Mouse (Mus musculus) lung, adult 2 months (tissue): Measurements from ENCODE around the gene Prnd. TPM values are rescaled to one million over a fixed set of nuclear protein-coding genes. Genes with fewer than 3 reads are reported as not detected.
A peak's percentile ranks its signal among the peaks of the same experiment; 100 is the strongest.

Experiments
- DNase-seq: peaks from one replicate; pipeline ENCODE4 v3.0.0; 2022
- H3K4me1 ChIP-seq: fragments of 200-500 bp; 2 replicates; pipeline ENCODE4 v1.6.1; 2011; ENCODE audit warnings: low read length; ENCODE audit not compliant: control insufficient read depth, insufficient read depth
- H3K4me3 ChIP-seq: fragments of 200-500 bp; replicated peaks from 2 replicates; pipeline ENCODE3; 2011; ENCODE audit warnings: low read depth, mild to moderate bottlenecking, control low read depth, low read length; ENCODE audit errors: extremely low read depth
- CTCF ChIP-seq: fragments of 200-500 bp; IDR thresholded peaks from 2 replicates; pipeline ENCODE4 v1.5.1; 2011; ENCODE audit warnings: mild to moderate bottlenecking, low read length, control low read depth; ENCODE audit not compliant: insufficient read depth
- POLR2A ChIP-seq: fragments of 200-500 bp; IDR thresholded peaks from 2 replicates; pipeline ENCODE4 v1.6.1; 2011; ENCODE audit warnings: low read depth, mild to moderate bottlenecking, control low read depth, low read length, borderline replicate concordance; ENCODE audit errors: extremely low read depth
- WGBS: fragments of 180-500 bp; shearing (Covaris S2); methylation state at CpG from one replicate; pipeline ENCODE4 v1.1.7; 2018; 5-methylcytosine and 5-hydroxymethylcytosine counted together
- polyA plus RNA-seq: library from polyadenylated mRNA; depleted of rRNA; stranded (reverse); fragments of >200 nt; gene quantifications from 2 replicates; pipeline ENCODE4 v1.2.3, GENCODE M21; 2012

Prnd gene
- polyA plus RNA-seq, 1 experiment: 0.95 TPM

- H3K4me3 ChIP-seq: peak within 1 kb of the TSS; percentile 100
- peak; percentile 87 for DNase-seq
- WGBS: 4% methylated on average over 52 of the region's 52 CpGs
- H3K4me1 ChIP-seq: peaks cover 4% of the 10 kb centered on the region
- TF ChIP-seq CTCF (no peak), POLR2A (peak; percentile 91)
Measured at GRCm38 (mm10) chr2:131909683-131910572, 40.7 kb upstream of the Prnd start, which contains the start of the genes Prnp and Prn. Gene Prnp, plus strand, starts transcription at chr2:131909928. Gene Prn, plus strand, starts transcription at chr2:131909957.

- H3K4me1 ChIP-seq: peaks cover 4% of the 10 kb centered on the region
- no peak for DNase-seq
- 73% methylated on average over 2 of the region's 2 CpGs for WGBS
- TF ChIP-seq POLR2A: no peak
- TF ChIP-seq CTCF: no peak
- H3K4me3 ChIP-seq: peak overlapping the region; percentile 18
Measured at GRCm38 (mm10) chr2:131910847-131911246, 39.8 kb upstream of the Prnd start.

DNA sequence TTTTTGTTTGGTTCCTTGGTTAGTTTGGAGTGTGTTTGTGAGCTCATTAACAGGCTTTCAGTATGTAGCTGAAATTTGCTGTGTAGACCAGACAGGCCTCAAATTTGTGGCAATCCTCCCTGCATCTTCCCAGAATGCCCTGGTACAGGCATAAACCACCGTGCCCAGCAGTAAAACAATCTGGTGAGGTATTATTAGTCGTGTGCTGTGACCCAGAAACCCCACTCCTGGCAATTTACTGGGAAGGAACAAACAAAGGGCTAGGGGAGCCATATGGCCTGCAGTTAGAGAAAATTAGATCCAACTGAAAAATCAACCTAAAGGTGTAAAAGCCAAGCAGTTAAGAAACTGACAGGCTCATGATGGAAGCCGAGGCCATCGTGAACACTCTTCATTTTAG lies 39.3 kb upstream of the Prnd start:
- TF ChIP-seq CTCF (no peak), POLR2A (no peak)
- DNase-seq: no peak
- 69% methylated on average over 4 of the region's 4 CpGs for WGBS
- Histone ChIP-seq H3K4me1 (peaks cover 4% of the 10 kb centered on the region), H3K4me3 (no peak overlapping the region)

GRCm38 (mm10) chr2:131912526-131913258 lies 38.0 kb upstream of the Prnd start:
- Histone ChIP-seq H3K4me1 (peaks cover 4% of the 10 kb centered on the region), H3K4me3 (no peak overlapping the region)
- peak; percentile 2 for DNase-seq
- TF ChIP-seq CTCF (no peak), POLR2A (no peak)
- 83% methylated on average over 8 of the region's 8 CpGs for WGBS

GRCm38 (mm10) chr2:131932275-131932902 lies 18.3 kb upstream of the Prnd start:
- H3K4me3 ChIP-seq: no peak overlapping the region
- TF ChIP-seq POLR2A: no peak
- TF ChIP-seq CTCF: no peak
- H3K4me1 ChIP-seq: peaks cover 5% of the 10 kb centered on the region; the same call in 1 of the 2 replicates
- no peak for DNase-seq
- WGBS: 57% methylated on average over 7 of the region's 7 CpGs

DNA sequence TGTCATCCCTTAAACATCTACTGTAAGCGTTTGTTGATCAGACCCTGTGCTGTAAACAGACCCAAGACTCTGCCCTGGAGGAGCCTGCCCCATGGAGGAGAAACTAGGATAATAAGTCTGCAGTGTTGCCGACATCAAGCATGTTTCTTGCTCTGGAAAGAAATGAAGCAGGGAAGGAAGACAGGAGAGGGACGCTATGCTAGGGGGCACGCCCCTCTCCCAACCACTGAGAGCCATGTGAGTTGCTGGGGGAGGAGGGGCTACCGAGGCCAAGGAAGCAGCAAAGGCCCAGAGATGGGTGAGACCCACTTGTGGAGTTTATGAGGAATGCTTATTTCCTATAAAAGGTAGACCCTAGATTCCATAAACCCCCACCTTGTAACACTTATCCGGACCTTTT lies 17.6 kb upstream of the Prnd start:
- no peak for DNase-seq
- TF ChIP-seq CTCF: no peak
- TF ChIP-seq POLR2A: no peak
- H3K4me3 ChIP-seq: no peak overlapping the region
- H3K4me1 ChIP-seq: peaks cover 5% of the 10 kb centered on the region; the same call in 1 of the 2 replicates
- 32% methylated on average over 6 of the region's 6 CpGs for WGBS

DNA sequence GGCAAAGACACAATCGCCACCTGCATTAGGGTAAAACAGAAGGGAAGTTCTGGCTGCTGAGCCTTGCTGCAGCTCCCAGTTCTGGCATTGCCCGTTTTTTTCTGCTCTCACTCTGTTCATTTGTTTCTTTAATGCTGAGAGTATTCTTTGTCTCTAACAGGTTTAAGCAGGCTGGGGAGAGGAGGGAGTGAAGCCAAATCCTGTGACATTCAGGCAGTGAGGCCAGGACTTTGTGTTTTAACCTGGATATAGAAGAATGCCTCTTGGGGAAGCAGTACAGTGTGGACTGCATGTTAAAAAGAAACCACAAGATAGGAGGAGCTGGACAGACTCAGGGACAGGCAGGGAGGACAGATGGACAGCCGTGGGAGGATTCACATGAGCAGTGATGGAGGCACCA lies 17.1 kb upstream of the Prnd start:
- TF ChIP-seq CTCF: no peak
- TF ChIP-seq POLR2A: no peak
- WGBS: 45% methylated on average over 3 of the region's 3 CpGs
- H3K4me1 ChIP-seq: peaks cover 5% of the 10 kb centered on the region; the same call in 1 of the 2 replicates
- no peak overlapping the region for H3K4me3 ChIP-seq
- no peak for DNase-seq

DNA sequence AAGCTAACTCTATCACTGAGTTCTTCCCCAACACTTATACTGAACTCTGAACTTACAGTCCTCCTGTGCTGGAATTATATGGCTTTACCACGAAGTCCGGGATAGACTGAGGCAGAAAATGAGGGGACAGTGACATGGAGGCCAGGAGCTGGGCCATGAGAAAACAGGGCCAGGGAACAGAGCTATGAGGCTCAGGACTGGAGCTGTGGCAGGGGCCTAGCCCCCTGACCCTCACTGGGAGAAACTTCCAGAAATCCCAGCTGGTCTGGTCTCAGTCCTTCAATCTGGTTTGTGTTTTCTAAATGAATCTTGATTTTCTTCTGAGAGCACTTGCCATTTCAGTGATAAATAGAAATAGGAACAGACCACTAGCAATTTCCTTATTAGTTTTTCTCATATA lies 16.4 kb upstream of the Prnd start:
- 93% methylated on average over 2 of the region's 2 CpGs for WGBS
- no peak for TF ChIP-seq CTCF
- no peak for TF ChIP-seq POLR2A
- DNase-seq: no peak
- Histone ChIP-seq H3K4me1 (peaks cover 5% of the 10 kb centered on the region; the same call in 1 of the 2 replicates), H3K4me3 (no peak overlapping the region)

GRCm38 (mm10) chr2:131935390-131936105 lies 15.1 kb upstream of the Prnd start:
- DNase-seq: peak; percentile 50
- no peak for TF ChIP-seq POLR2A
- TF ChIP-seq CTCF: peak; percentile 46; the same call in 1 of the 2 replicates
- WGBS: 33% methylated on average over 10 of the region's 10 CpGs
- H3K4me3 ChIP-seq: no peak overlapping the region
- H3K4me1 ChIP-seq: peaks cover 5% of the 10 kb centered on the region; the same call in 1 of the 2 replicates
